Mouse (Mus musculus): ENCODE results near the gene Kat8. TPM values are rescaled to one million over a fixed set of nuclear protein-coding genes. Genes with fewer than 3 reads are reported as not detected.

Gene Kat8
- polyA plus RNA-seq, 1 experiment: 12.2 TPM

- Histone ChIP-seq H3K4me3 (ENCODE audit: insufficient read depth, low read depth, low read length) (peak overlapping the region; percentile 81), H3K36me3 (ENCODE audit: control insufficient read depth, insufficient read depth, low read length) (peaks cover 10% of the 10 kb centered on the region; the same call in 1 of the 2 replicates), H3K27ac (ENCODE audit: insufficient read depth, low read depth, low read length) (peak overlapping the region; percentile 99), H3K4me1 (ENCODE audit: control insufficient read depth, insufficient read depth, low read length) (peaks cover 9% of the 10 kb centered on the region; the same call in 1 of the 2 replicates), H3K27me3 (replicated peaks; ENCODE audit: control insufficient read depth, insufficient read depth, low read length) (no peaks in the 10 kb centered on the region)
- peak; percentile 19 for DNase-seq
- TF ChIP-seq POLR2A (IDR thresholded peaks at IDR 0.05; ENCODE audit: low read depth, low read length): no peak
- TF ChIP-seq CTCF (conservative IDR thresholded peaks at IDR 0.05; ENCODE audit: insufficient read depth, insufficient read length, low read depth, low read length): no peak
- WGBS: 7% methylated on average over 10 of the region's 10 CpGs
These were observed 54.1 kb downstream of the Kat8 start for GRCm38 (mm10) chr7:127966371-127966918.

DNA sequence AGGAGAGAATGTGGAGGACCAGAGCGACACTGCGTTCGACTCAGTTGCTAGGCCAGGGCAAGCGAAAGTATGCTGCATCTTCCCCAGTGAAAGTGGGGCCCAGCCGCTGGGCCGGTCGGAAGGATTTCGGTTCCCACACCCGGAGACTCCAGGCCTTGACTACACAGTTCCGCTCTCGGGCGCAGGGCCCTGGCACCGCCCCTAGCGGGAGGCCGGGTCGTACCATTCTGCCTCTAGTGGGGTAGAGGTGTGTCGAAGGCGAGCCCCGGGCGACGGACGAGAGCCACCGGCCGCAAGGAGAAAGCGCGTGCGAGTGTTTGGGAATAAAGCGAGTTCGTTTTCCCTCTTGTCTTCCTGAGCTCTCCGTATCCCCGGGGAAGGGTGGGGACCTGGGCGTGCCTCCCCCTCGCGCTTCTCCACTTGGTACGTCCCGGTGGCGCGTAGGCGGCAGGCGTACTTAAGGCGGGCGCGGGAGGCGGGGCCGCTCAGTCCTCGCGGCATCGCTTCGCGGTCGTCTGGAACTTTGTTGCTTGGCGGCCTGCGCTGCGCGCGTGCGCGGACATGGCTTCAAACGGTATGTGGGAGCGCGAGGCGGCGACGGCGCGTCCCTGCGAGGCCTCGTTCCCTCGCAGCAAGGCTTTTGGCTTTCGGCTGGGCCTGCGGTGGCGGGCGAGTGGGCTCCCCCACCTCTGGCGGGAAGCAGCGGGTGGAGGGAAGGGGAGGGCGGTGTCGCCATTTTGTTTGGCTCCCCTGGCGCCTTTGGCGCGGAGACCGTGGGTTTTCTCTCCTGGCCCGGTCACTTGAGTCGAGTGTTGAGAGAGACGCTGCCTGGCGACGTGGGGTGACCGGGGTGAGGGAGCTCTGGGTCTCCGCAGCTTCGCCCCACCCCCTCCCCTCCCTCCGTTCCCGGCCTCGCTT lies 54.9 kb downstream of the Kat8 start, which contains the start of gene Fus:
Gene Fus, plus strand, starts transcription at position 454 of the 918 bp plus-strand sequence.
- Histone ChIP-seq H3K4me1 (ENCODE audit: control insufficient read depth, insufficient read depth, low read length) (peaks cover 9% of the 10 kb centered on the region; the same call in 1 of the 2 replicates), H3K36me3 (ENCODE audit: control insufficient read depth, insufficient read depth, low read length) (peaks cover 11% of the 10 kb centered on the region; the same call in 1 of the 2 replicates), H3K27me3 (replicated peaks; ENCODE audit: control insufficient read depth, insufficient read depth, low read length) (no peaks in the 10 kb centered on the region), H3K4me3 (ENCODE audit: insufficient read depth, low read depth, low read length) (peak within 1 kb of the TSS; percentile 81), H3K27ac (ENCODE audit: insufficient read depth, low read depth, low read length) (peak within 1 kb of the TSS; percentile 99)
- peak; percentile 96 for DNase-seq
- TF ChIP-seq POLR2A (IDR thresholded peaks at IDR 0.05; ENCODE audit: low read depth, low read length) (peak; percentile 99), CTCF (conservative IDR thresholded peaks at IDR 0.05; ENCODE audit: insufficient read depth, insufficient read length, low read depth, low read length) (no peak)
- under 1% methylated on average over 92 of the region's 92 CpGs for WGBS

GRCm38 (mm10) chr7:127967922-127968828 lies 55.9 kb downstream of the Kat8 start:
- Histone ChIP-seq H3K27ac (ENCODE audit: insufficient read depth, low read depth, low read length) (peak overlapping the region; percentile 66; the same call in 1 of the 2 replicates), H3K4me3 (ENCODE audit: insufficient read depth, low read depth, low read length) (peak overlapping the region; percentile 81), H3K27me3 (replicated peaks; ENCODE audit: control insufficient read depth, insufficient read depth, low read length) (no peaks in the 10 kb centered on the region), H3K36me3 (ENCODE audit: control insufficient read depth, insufficient read depth, low read length) (peaks cover 17% of the 10 kb centered on the region), H3K4me1 (ENCODE audit: control insufficient read depth, insufficient read depth, low read length) (peaks cover 9% of the 10 kb centered on the region; the same call in 1 of the 2 replicates)
- no peak for TF ChIP-seq CTCF (conservative IDR thresholded peaks at IDR 0.05; ENCODE audit: insufficient read depth, insufficient read length, low read depth, low read length)
- peak; percentile 3 for TF ChIP-seq POLR2A (IDR thresholded peaks at IDR 0.05; ENCODE audit: low read depth, low read length)
- DNase-seq: peak; percentile 86
- WGBS: under 1% methylated on average over 42 of the region's 42 CpGs

DNA sequence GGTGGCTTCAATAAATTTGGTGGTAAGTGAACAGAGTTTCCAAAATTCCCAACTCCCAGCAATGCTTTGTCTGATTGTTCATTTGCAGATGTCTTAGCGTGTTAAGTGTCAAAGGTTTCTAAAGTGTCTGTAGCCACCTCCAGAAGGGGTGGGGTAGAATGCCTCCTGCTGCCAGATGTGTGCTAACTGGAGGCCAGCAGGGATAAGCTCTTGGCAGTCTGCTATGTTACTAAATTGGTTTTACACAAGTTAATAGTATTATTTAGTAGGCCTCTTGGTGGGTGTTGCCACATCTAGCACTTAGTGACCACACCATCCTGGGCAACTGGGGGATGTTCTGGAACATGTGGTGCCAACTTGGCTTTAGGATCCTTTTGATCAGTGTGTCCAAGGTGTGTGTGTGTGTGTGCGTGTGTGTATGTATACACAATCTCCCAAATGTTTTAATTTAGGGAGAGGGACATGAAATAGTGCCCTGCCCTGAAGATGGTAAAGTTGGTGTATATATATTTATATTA lies 62.2 kb downstream of the Kat8 start:
- Histone ChIP-seq H3K4me3 (ENCODE audit: insufficient read depth, low read depth, low read length) (no peak overlapping the region), H3K27me3 (replicated peaks; ENCODE audit: control insufficient read depth, insufficient read depth, low read length) (no peaks in the 10 kb centered on the region), H3K36me3 (ENCODE audit: control insufficient read depth, insufficient read depth, low read length) (peaks cover 40% of the 10 kb centered on the region), H3K27ac (ENCODE audit: insufficient read depth, low read depth, low read length) (no peak overlapping the region), H3K4me1 (ENCODE audit: control insufficient read depth, insufficient read depth, low read length) (peaks cover 2% of the 10 kb centered on the region; the same call in 1 of the 2 replicates)
- DNase-seq: no peak
- WGBS: 70% methylated on average over 2 of the region's 2 CpGs
- TF ChIP-seq POLR2A (IDR thresholded peaks at IDR 0.05; ENCODE audit: low read depth, low read length): no peak
- TF ChIP-seq CTCF (conservative IDR thresholded peaks at IDR 0.05; ENCODE audit: insufficient read depth, insufficient read length, low read depth, low read length): no peak

Other genes starting within 250 kb of the Kat8 start
- gene Bcl7c, start 203.6 kb upstream of the Kat8 start, polyA plus RNA-seq (2012; rRNA removed): 24.5 and 25.9 TPM in 2 replicates
- gene Ctf1, start 199.8 kb upstream of the Kat8 start, polyA plus RNA-seq (2012; rRNA removed): 19.4 and 20.6 TPM in 2 replicates
- gene Ctf2, start 180.3 kb upstream of the Kat8 start, polyA plus RNA-seq (2012; rRNA removed): not detected in 2 replicates
- gene Fbxl19, start 168.0 kb upstream of the Kat8 start, polyA plus RNA-seq (2012; rRNA removed): 14.6 and 20.8 TPM in 2 replicates
- gene Orai3, start 142.7 kb upstream of the Kat8 start, polyA plus RNA-seq (2012; rRNA removed): 28.2 and 34.6 TPM in 2 replicates
- gene Setd1a, start 135.8 kb upstream of the Kat8 start, polyA plus RNA-seq (2012; rRNA removed): 8.8 and 10.9 TPM in 2 replicates
- not detected in 2 replicates for gene Gm49388, start 126.9 kb upstream of the Kat8 start, polyA plus RNA-seq (2012; rRNA removed)
- gene Hsd3b7, start 111.9 kb upstream of the Kat8 start, polyA plus RNA-seq (2012; rRNA removed): 45.0 and 49.3 TPM in 2 replicates
- 60.7 and 66.5 TPM in 2 replicates for gene Stx4a, start 88.2 kb upstream of the Kat8 start, polyA plus RNA-seq (2012; rRNA removed)
- 2.3 and 2.4 TPM in 2 replicates for gene Stx1b, start 88.0 kb upstream of the Kat8 start, polyA plus RNA-seq (2012; rRNA removed)
- 11.9 and 14.3 TPM in 2 replicates for gene Zfp646, start 36.3 kb upstream of the Kat8 start, polyA plus RNA-seq (2012; rRNA removed)
- 4.2 and 4.3 TPM in 2 replicates for gene Zfp668, start 35.7 kb upstream of the Kat8 start, polyA plus RNA-seq (2012; rRNA removed)
- 5.1 and 7.5 TPM in 2 replicates for gene Prss53, start 21.5 kb upstream of the Kat8 start, polyA plus RNA-seq (2012; rRNA removed)
- not detected in 2 replicates for gene Gm21974, start 17.1 kb upstream of the Kat8 start, polyA plus RNA-seq (2012; rRNA removed)
- gene Vkorc1, start 16.9 kb upstream of the Kat8 start, polyA plus RNA-seq (2012; rRNA removed): 289 and 293 TPM in 2 replicates
- gene Bckdk, start 8.4 kb upstream of the Kat8 start, polyA plus RNA-seq (2012; rRNA removed): 148 and 163 TPM in 2 replicates
- 745 and 858 TPM in 2 replicates for gene Prss8, start 17.6 kb downstream of the Kat8 start, polyA plus RNA-seq (2012; rRNA removed)
- 21.9 and 28.4 TPM in 2 replicates for gene Prss36, start 34.2 kb downstream of the Kat8 start, polyA plus RNA-seq (2012; rRNA removed)
- gene Fus, start 54.9 kb downstream of the Kat8 start, polyA plus RNA-seq (2012; rRNA removed): 183 and 196 TPM in 2 replicates
- 52.8 and 60.0 TPM in 2 replicates for gene Pycard, start 81.4 kb downstream of the Kat8 start, polyA plus RNA-seq (2012; rRNA removed)
- gene Trim72, start 91.4 kb downstream of the Kat8 start, polyA plus RNA-seq (2012; rRNA removed): 0.29 and 2.8 TPM in 2 replicates
- gene Itgam, start 150.1 kb downstream of the Kat8 start, polyA plus RNA-seq (2012; rRNA removed): 2.4 and 7.0 TPM in 2 replicates
- not detected in 2 replicates for gene Gm49368, start 150.2 kb downstream of the Kat8 start, polyA plus RNA-seq (2012; rRNA removed)
- gene Itgax, start 217.0 kb downstream of the Kat8 start, polyA plus RNA-seq (2012; rRNA removed): 1.9 TPM in 2 replicates
- gene Itgad, start 241.9 kb downstream of the Kat8 start, polyA plus RNA-seq (2012; rRNA removed): 0.05 and 0.08 TPM in 2 replicates

Data from kidney, adult 2 months (tissue).